Mouse (Mus musculus): ENCODE results near the gene Cnpy3.
A peak's percentile ranks its signal among the peaks of the same experiment; 100 is the strongest.
"Not testable (repeated sequence)": the region's sequence is repeated elsewhere in the genome, so short reads cannot be mapped to it uniquely, and the experiment has no call there.

The Cnpy3 gene

GRCm38 (mm10) chr17:46751794-46752556 is at the start of gene Cnpy3:
Gene Cnpy3 (minus strand): TSS chr17:46752214.
- peak; percentile 91 for DNase-seq (ENCODE audit: extremely low spot score, low read depth, low spot score)

- DNase-seq (ENCODE audit: extremely low spot score, low read depth, low spot score), result no peak
Observed at GRCm38 (mm10) chr17:46801761-46802160, 49.7 kb upstream of the Cnpy3 start.

GRCm38 (mm10) chr17:46799680-46800079 is 47.7 kb upstream of the Cnpy3 start:
- no peak for DNase-seq (ENCODE audit: extremely low spot score, low read depth, low spot score)

- no peak for DNase-seq (ENCODE audit: extremely low spot score, low read depth, low spot score)
Observed at GRCm38 (mm10) chr17:46797386-46797785, 45.4 kb upstream of the Cnpy3 start.

- DNase-seq (ENCODE audit: extremely low spot score, low read depth, low spot score), result no peak
Observed at GRCm38 (mm10) chr17:46796743-46797142, 44.7 kb upstream of the Cnpy3 start.

GRCm38 (mm10) chr17:46792963-46793362 is 40.9 kb upstream of the Cnpy3 start:
- DNase-seq (ENCODE audit: extremely low spot score, low read depth, low spot score), result no peak

GRCm38 (mm10) chr17:46787974-46788373 is 36.0 kb upstream of the Cnpy3 start:
- DNase-seq (ENCODE audit: extremely low spot score, low read depth, low spot score), result not testable (repeated sequence)

GRCm38 (mm10) chr17:46786952-46787351 is 34.9 kb upstream of the Cnpy3 start:
- DNase-seq (ENCODE audit: extremely low spot score, low read depth, low spot score), result no peak

- no peak for DNase-seq (ENCODE audit: extremely low spot score, low read depth, low spot score)
Observed at GRCm38 (mm10) chr17:46783222-46783565, 31.2 kb upstream of the Cnpy3 start.

- DNase-seq (ENCODE audit: extremely low spot score, low read depth, low spot score), result peak; percentile 87
Observed at GRCm38 (mm10) chr17:46782341-46783221, 30.6 kb upstream of the Cnpy3 start, which contains the start of gene Rpl7l1. Gene Rpl7l1 (minus strand): TSS chr17:46782672.

- no peak for DNase-seq (ENCODE audit: extremely low spot score, low read depth, low spot score)
Observed at GRCm38 (mm10) chr17:46781876-46782275, 29.9 kb upstream of the Cnpy3 start.

GRCm38 (mm10) chr17:46776087-46776486 is 24.1 kb upstream of the Cnpy3 start:
- DNase-seq (ENCODE audit: extremely low spot score, low read depth, low spot score), result no peak

- DNase-seq (ENCODE audit: extremely low spot score, low read depth, low spot score), result no peak
Observed at GRCm38 (mm10) chr17:46775070-46775469, 23.1 kb upstream of the Cnpy3 start.

- DNase-seq (ENCODE audit: extremely low spot score, low read depth, low spot score), result no peak
Observed at GRCm38 (mm10) chr17:46774131-46774472, 22.1 kb upstream of the Cnpy3 start.

- DNase-seq (ENCODE audit: extremely low spot score, low read depth, low spot score), result no peak
Observed at GRCm38 (mm10) chr17:46773278-46774130, 21.5 kb upstream of the Cnpy3 start.

GRCm38 (mm10) chr17:46772404-46773277 is 20.6 kb upstream of the Cnpy3 start, which contains the start of gene 2310039H08Rik:
Gene 2310039H08Rik (plus strand): TSS chr17:46772635.
- peak; percentile 63 for DNase-seq (ENCODE audit: extremely low spot score, low read depth, low spot score)

GRCm38 (mm10) chr17:46772038-46772403 is 20.0 kb upstream of the Cnpy3 start:
- no peak for DNase-seq (ENCODE audit: extremely low spot score, low read depth, low spot score)

GRCm38 (mm10) chr17:46771616-46772015 is 19.6 kb upstream of the Cnpy3 start:
- no peak for DNase-seq (ENCODE audit: extremely low spot score, low read depth, low spot score)

GRCm38 (mm10) chr17:46771025-46771424 is 19.0 kb upstream of the Cnpy3 start:
- no peak for DNase-seq (ENCODE audit: extremely low spot score, low read depth, low spot score)

- no peak for DNase-seq (ENCODE audit: extremely low spot score, low read depth, low spot score)
Observed at GRCm38 (mm10) chr17:46770546-46770945, 18.5 kb upstream of the Cnpy3 start.
